Mouse (Mus musculus): ENCODE results near the gene Gipc3. TPM values are rescaled to one million over a fixed set of nuclear protein-coding genes. Genes with fewer than 3 reads are reported as not detected.

The Gipc3 gene
- polyA plus RNA-seq (2012; rRNA removed): 0.01 TPM in 2 replicates

GRCm38 (mm10) chr10:81342686-81343505 lies at the start of gene Gipc3:
TSS of gene Gipc3 (minus strand) at chr10:81343266.

GRCm38 (mm10) chr10:81392781-81393185 lies 49.7 kb upstream of the Gipc3 start, which contains the start of gene Smim24:
TSS of gene Smim24 (plus strand) at chr10:81393051.

GRCm38 (mm10) chr10:81388505-81389055 lies 45.5 kb upstream of the Gipc3 start, which contains the start of gene Gm48552:
TSS of gene Gm48552 (plus strand) at chr10:81389005.

GRCm38 (mm10) chr10:81383802-81384604 lies 40.9 kb upstream of the Gipc3 start, which contains the start of the genes Dohh and Gm48551:
TSS of gene Dohh (plus strand) at chr10:81384428.
TSS of gene Gm48551 (plus strand) at chr10:81384466.

GRCm38 (mm10) chr10:81377793-81378552 lies 34.9 kb upstream of the Gipc3 start, which contains the start of gene Fzr1:
TSS of gene Fzr1 (minus strand) at chr10:81378516.

GRCm38 (mm10) chr10:81365672-81366476 lies 22.8 kb upstream of the Gipc3 start, which contains the start of gene 4930404N11Rik:
TSS of gene 4930404N11Rik (minus strand) at chr10:81365816.

GRCm38 (mm10) chr10:81356991-81357844 lies 14.2 kb upstream of the Gipc3 start, which contains the start of gene Mfsd12:
TSS of gene Mfsd12 (plus strand) at chr10:81357491.

GRCm38 (mm10) chr10:81350351-81351063 lies 7.4 kb upstream of the Gipc3 start, which contains the start of gene Hmg20b:
TSS of gene Hmg20b (minus strand) at chr10:81350480.

GRCm38 (mm10) chr10:81328386-81328785 lies 14.7 kb downstream of the Gipc3 start, which contains the start of gene Tbxa2r:
TSS of gene Tbxa2r (plus strand) at chr10:81328731.

GRCm38 (mm10) chr10:81320550-81321347 lies 22.3 kb downstream of the Gipc3 start, which contains the start of gene Cactin:
TSS of gene Cactin (plus strand) at chr10:81321103.

GRCm38 (mm10) chr10:81292554-81293333 lies 50.3 kb downstream of the Gipc3 start, which contains the start of gene Pip5k1c:
TSS of gene Pip5k1c (plus strand) at chr10:81292963.

GRCm38 (mm10) chr10:81291511-81292104 lies 51.5 kb downstream of the Gipc3 start, which contains the start of gene Tjp3:
TSS of gene Tjp3 (minus strand) at chr10:81291581.

Other genes with a start within 250 kb of the Gipc3 start
- gene Creb3l3, start 244.4 kb downstream of the Gipc3 start, polyA plus RNA-seq (2012; rRNA removed): 10.0 and 12.8 TPM in 2 replicates
- gene Map2k2, start 237.4 kb downstream of the Gipc3 start, polyA plus RNA-seq (2012; rRNA removed): 48.6 and 59.6 TPM in 2 replicates
- gene Zbtb7a, start 208.0 kb downstream of the Gipc3 start, polyA plus RNA-seq (2012; rRNA removed): 13.8 and 16.4 TPM in 2 replicates
- 9.9 and 11.4 TPM in 2 replicates for gene Pias4, start 175.3 kb downstream of the Gipc3 start, polyA plus RNA-seq (2012; rRNA removed)
- 555 and 587 TPM in 2 replicates for gene Eef2, start 166.6 kb downstream of the Gipc3 start, polyA plus RNA-seq (2012; rRNA removed)
- 15.3 and 17.6 TPM in 2 replicates for gene Dapk3, start 160.3 kb downstream of the Gipc3 start, polyA plus RNA-seq (2012; rRNA removed)
- not detected in 2 replicates for gene 4930442H23Rik, start 159.4 kb downstream of the Gipc3 start, polyA plus RNA-seq (2012; rRNA removed)
- gene Nmrk2, start 141.2 kb downstream of the Gipc3 start, polyA plus RNA-seq (2012; rRNA removed): not detected in 2 replicates
- gene Atcay, start 112.4 kb downstream of the Gipc3 start, polyA plus RNA-seq (2012; rRNA removed): under 0.01 and 0.02 TPM in 2 replicates
- gene Zfr2, start 110.1 kb downstream of the Gipc3 start, polyA plus RNA-seq (2012; rRNA removed): 0.55 and 0.80 TPM in 2 replicates
- gene Matk, start 90.3 kb downstream of the Gipc3 start, polyA plus RNA-seq (2012; rRNA removed): 0.77 and 0.83 TPM in 2 replicates
- gene Mrpl54, start 76.3 kb downstream of the Gipc3 start, polyA plus RNA-seq (2012; rRNA removed): 48.0 and 56.2 TPM in 2 replicates
- 13.7 and 14.8 TPM in 2 replicates for gene Apba3, start 76.3 kb downstream of the Gipc3 start, polyA plus RNA-seq (2012; rRNA removed)
- 0.21 and 0.25 TPM in 2 replicates for gene Tjp3, start 51.7 kb downstream of the Gipc3 start, polyA plus RNA-seq (2012; rRNA removed)
- gene Pip5k1c, start 50.3 kb downstream of the Gipc3 start, polyA plus RNA-seq (2012; rRNA removed): 9.9 and 12.5 TPM in 2 replicates
- gene Cactin, start 22.2 kb downstream of the Gipc3 start, polyA plus RNA-seq (2012; rRNA removed): 23.1 and 24.3 TPM in 2 replicates
- gene Tbxa2r, start 14.5 kb downstream of the Gipc3 start, polyA plus RNA-seq (2012; rRNA removed): 2.3 and 2.5 TPM in 2 replicates
- gene Hmg20b, start 7.2 kb upstream of the Gipc3 start, polyA plus RNA-seq (2012; rRNA removed): 23.8 and 26.9 TPM in 2 replicates
- gene Mfsd12, start 14.2 kb upstream of the Gipc3 start, polyA plus RNA-seq (2012; rRNA removed): 7.4 and 8.6 TPM in 2 replicates
- 0.43 and 0.84 TPM in 2 replicates for gene 4930404N11Rik, start 22.6 kb upstream of the Gipc3 start, polyA plus RNA-seq (2012; rRNA removed)
- gene Fzr1, start 35.2 kb upstream of the Gipc3 start, polyA plus RNA-seq (2012; rRNA removed): 57.1 and 63.1 TPM in 2 replicates
- 28.6 and 30.2 TPM in 2 replicates for gene Dohh, start 41.2 kb upstream of the Gipc3 start, polyA plus RNA-seq (2012; rRNA removed)
- 0.84 and 0.93 TPM in 2 replicates for gene Gm48551, start 41.2 kb upstream of the Gipc3 start, polyA plus RNA-seq (2012; rRNA removed)
- 0.55 and 0.90 TPM in 2 replicates for gene Gm48552, start 45.7 kb upstream of the Gipc3 start, polyA plus RNA-seq (2012; rRNA removed)
- gene Smim24, start 49.8 kb upstream of the Gipc3 start, polyA plus RNA-seq (2012; rRNA removed): 1.7 and 2.0 TPM in 2 replicates
- 1.2 and 1.3 TPM in 2 replicates for gene Nfic, start 112.4 kb upstream of the Gipc3 start, polyA plus RNA-seq (2012; rRNA removed)
- 0.05 TPM in 2 replicates for gene Celf5, start 139.4 kb upstream of the Gipc3 start, polyA plus RNA-seq (2012; rRNA removed)
- gene Ncln, start 153.1 kb upstream of the Gipc3 start, polyA plus RNA-seq (2012; rRNA removed): 46.7 and 55.3 TPM in 2 replicates
- 1.3 and 1.7 TPM in 2 replicates for gene S1pr4, start 156.9 kb upstream of the Gipc3 start, polyA plus RNA-seq (2012; rRNA removed)
- 4.3 and 4.6 TPM in 2 replicates for gene Gna15, start 181.0 kb upstream of the Gipc3 start, polyA plus RNA-seq (2012; rRNA removed)
- 15.2 and 17.6 TPM in 2 replicates for gene Gna11, start 201.9 kb upstream of the Gipc3 start, polyA plus RNA-seq (2012; rRNA removed)
- gene Aes, start 216.2 kb upstream of the Gipc3 start, polyA plus RNA-seq (2012; rRNA removed): 131 and 135 TPM in 2 replicates
- gene Tle2, start 231.3 kb upstream of the Gipc3 start, polyA plus RNA-seq (2012; rRNA removed): 4.2 and 4.8 TPM in 2 replicates

All from liver, embryonic 14 days (tissue).